Mouse (Mus musculus) fibroblast of lung, adult 2 months (primary cell): ENCODE results near the gene Tasp1.
"Not testable (repeated sequence)": the region's sequence is repeated elsewhere in the genome, so short reads cannot be mapped to it uniquely, and the experiment has no call there.

Source experiments
- DNase-seq: peaks from one replicate; pipeline ENCODE4 v3.0.0-alpha.2; 2011; ENCODE audit warnings: low read depth

The Tasp1 gene

DNA sequence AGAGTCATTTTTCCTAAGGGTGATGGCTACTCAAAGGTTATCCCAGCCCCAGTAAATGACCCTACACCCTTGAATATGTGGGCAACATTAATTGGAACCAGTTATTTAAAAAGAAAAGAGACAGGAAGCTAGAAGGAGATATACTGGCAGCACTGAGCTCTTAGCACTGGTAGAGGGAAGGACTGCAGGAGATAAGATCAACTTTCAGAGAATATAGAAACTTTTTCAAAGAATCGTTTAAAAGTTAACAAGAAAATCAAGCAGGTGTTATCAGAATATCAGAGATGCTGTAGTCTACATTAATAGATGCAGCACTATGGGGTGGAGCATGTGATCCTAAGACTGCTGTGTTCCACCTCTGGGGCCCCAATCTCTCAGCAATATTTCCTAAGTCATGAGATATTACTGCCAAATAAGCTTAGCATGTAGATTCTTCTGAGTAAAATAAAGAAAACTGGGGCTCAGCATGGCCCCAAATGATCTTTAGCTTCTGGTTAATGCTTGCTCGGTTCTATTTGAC lies 14.9 kb downstream of the Tasp1 start:
- no peak for DNase-seq

DNA sequence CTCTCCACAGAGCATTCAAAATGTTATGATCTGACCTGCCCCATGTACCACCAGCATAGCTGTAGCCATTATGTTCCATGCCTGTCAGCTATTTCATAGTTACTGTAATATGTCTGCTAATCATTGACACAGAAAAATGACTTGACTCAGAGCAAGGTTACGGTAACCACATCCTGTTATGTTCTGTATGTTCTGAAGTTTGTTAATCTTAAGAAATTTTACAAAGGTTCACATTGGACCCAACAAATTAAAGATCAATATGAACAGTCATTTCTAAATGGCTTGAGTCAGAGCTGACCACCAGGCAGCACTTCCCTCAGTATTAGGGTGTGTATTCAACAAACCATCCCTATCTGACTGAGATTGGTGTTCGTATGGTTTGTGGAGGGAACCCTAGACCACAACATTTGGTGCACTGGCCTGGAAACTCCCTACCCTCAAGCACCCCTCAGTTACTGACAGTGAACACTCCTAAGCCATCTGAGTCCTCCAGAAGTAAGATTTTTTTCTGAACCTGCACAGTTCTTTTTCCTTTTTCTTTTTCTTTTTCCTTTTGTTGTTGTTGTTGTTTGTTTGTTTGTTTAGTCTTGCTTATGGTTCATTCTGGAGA lies 24.0 kb downstream of the Tasp1 start:
- no peak for DNase-seq

DNA sequence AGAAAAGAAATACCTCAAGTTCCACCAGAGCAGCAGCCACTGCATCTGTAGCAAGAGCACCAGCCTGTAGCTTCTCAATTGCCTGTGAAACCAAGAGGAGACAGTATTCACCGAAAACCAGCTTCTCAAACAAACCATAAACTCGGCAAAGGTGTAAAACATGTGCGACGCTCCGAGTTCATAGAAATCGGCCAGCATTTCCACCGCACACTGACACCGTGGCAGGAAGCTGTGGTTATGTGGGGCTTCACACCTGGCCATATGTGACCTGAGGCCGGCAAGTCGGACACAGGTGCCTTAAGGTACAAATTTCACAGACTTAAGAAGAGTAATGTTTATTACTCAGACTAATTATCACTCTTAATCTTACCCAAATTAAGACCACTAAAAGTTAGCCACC lies 24.5 kb downstream of the Tasp1 start:
- DNase-seq: no peak

DNA sequence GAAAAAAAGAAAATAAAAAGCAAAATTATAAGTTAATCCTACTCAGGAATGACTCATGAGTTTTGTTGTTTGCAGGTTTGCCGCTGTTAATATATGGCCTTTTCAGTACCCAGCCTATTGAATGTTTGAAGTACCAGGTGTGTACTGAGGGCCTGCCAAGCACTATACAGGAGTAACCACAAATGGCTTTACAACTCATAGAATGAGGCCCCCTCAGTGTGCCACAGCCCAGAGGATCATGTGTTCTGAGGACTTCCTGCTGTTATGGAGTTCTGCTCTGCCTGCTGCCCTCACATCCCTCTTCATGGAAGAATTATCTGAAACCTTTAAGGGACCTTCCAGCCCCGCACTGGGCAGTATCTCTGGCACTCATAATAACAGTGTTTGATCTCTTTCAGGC lies 29.1 kb downstream of the Tasp1 start:
- DNase-seq: no peak

DNA sequence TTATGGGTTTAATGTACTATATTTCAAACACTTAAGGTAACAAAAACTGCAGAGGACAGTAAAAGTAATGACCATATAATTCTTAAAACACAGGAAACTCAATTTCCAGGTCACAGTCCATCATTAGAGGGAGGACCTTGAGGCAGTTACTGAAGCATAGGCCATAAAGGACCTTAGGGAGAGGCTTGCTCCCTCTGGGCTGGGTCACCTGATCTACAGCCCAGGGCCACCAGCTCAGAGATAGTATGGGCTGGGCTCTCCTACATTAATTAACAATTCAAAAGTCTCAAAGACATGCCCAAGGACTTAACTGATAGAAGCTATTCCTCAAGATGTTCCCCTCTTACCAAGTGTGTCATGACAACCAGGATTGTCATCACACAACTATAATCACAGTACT lies 29.8 kb downstream of the Tasp1 start:
- DNase-seq: no peak

DNA sequence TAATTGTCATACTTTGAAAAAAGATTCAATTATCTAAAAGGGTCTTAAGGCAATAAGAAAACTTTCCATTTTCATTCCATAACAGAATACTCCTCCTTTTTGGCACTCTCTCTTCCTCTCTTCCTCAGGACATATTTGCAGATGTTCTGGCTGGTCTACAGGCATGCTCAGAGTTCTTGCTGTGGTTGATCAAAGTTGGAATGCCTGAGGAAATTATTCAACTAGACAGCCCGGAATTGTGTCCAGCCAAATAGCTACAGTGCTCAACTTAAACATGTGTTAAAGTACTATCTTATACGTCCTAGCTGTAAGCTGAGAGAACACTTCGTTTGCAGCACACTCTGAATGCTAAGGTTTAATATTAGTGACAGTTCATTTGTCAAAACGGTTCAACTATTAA lies 41.7 kb downstream of the Tasp1 start:
- DNase-seq: peak; percentile 15

DNA sequence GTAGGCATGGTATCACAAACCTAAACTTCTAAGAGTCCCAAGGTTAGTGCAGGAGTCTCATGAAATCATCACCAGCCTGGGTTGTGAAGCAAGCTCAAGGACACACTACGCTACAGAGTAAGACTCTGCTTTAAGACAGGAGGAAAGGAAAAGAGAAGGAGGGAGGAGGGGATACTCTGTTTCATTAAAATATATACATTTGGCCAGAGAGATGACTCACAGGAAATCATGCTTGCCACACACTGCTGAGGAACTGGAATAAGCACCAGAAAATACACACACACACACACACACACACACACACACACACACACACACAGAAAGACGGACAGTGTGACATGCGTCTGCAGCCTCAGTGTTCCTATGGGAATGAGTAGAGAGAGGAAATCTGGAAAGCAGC lies 59.2 kb downstream of the Tasp1 start:
- DNase-seq: no peak

DNA sequence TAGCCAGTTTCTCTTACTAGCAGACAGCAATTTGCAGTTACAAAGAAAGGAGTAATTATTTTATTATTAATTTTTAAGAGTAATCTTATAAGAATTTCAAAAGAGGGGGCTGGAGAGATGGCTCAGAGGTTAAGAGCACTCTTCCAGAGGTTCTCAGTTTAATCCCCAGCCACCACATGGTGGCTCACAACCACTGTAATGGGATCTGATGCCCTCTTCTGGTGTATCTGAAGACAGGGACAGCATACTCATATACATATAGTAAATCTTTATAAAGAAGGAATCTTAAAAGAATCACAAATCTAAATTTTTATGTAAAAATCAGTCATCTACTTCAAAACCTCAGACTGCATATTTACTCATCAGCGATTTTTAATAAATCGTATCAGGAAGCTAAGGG lies 68.4 kb downstream of the Tasp1 start:
- DNase-seq: no peak

DNA sequence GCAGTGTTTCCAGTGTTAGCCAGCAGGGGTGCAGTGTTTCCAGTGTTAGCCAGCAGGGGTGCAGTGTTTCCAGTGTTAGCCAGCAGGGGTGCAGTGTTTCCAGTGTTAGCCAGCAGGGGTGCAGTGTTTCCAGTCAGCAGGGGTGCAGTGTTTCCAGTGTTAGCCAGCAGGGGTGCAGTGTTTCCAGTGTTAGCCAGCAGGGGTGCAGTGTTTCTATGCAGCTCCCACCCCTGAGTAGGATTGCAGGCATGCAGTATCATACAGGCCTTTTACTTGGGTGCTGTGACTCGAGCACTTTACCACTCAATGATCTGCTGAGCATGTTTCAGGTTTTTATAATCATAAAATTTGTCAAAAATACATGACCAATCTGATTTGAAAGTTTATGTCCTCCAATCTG lies 76.7 kb downstream of the Tasp1 start:
- DNase-seq: not testable (repeated sequence)

DNA sequence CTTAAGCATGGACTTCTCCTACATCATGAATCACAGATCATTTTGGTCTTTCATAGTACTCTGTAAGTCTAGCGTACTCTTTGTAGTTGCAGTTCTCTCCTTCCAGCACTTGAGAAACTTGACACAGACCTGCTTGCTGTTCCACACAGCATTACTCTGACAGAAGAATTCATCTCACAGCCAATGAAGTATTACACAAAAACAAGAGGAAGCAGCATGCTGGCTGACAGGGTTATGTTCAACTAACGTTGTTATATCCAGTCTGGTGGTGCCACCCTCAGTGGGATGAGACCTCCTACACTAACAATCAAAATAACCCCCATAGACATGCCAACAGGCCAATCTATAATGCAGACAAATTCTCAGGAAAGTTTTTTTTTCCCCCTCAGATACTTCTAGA lies 99.2 kb downstream of the Tasp1 start:
- no peak for DNase-seq

DNA sequence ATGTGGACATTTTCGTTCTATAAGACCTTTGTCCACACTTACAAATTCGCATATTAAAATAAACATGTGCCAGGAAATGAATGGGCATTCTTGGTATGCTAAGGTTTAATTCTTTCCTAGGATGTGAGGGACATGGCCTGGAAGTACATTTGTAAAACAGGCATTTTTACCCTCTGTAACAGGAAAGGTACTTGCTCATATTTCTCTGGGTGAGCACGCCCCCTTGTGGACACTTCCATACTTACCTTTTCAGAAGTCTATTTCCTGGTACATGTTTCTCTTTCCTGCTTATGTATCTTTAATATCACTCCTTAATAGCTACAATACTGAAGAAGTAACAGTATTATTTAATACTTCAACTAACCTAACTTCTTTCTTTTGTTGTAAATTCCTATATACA lies 100.3 kb downstream of the Tasp1 start:
- DNase-seq: peak; percentile 44

DNA sequence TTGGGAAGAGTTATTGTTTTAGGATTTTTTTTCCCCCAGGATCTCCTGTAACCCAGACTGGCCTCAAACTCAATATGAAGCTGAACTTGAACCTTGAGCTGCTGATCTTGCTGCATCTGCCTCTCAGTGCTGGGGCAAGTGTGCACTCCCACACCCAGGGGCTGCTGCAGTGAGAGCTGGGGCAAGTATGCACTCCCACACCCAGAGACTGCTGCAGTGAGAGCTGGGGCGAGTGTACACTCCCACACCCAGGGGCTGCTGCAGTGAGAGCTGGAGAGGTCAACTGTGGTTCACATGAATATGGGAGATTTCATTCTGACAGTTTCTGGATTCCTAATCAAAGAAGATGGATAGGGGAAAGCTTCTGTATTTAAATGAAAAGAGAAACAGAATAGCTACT lies 117.8 kb downstream of the Tasp1 start:
- no peak for DNase-seq

DNA sequence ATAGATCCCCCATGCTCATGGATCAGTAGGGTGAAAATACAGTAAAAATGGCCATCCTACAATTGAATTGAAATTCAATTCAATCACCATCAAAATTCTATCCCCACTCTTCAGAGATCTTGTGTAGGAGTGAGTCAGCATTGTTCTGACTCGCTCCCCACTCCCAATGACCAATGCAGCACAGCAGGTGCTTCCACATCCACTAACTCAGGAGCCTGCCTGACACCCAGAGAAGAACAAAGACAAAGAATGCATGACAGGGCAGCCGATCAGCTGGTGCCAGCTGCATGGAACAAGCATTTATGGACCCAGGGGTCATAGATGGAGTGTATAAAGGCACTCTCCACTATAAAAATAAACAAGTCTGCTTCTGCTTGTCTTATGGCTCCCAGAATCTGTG lies 129.0 kb downstream of the Tasp1 start:
- DNase-seq: no peak

DNA sequence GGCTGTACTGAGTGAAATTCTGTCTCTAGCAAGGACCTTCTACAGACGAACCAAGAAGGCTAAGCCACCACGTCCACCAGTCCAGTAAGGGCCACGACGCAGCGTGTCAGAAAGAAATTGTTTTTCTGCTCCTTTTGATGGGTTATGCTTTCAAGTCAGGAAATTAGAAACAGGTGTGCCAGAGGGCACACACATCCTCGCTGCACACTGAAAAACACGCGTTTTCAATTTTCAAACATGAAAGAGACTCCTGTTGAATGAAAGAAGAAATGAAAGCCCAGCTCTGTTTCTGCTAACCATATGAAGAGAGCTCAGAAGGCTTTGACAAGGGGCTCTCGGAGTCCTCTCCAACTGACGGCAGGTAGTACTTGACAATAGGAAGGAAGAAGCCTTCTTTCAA lies 132.0 kb downstream of the Tasp1 start:
- DNase-seq: no peak

DNA sequence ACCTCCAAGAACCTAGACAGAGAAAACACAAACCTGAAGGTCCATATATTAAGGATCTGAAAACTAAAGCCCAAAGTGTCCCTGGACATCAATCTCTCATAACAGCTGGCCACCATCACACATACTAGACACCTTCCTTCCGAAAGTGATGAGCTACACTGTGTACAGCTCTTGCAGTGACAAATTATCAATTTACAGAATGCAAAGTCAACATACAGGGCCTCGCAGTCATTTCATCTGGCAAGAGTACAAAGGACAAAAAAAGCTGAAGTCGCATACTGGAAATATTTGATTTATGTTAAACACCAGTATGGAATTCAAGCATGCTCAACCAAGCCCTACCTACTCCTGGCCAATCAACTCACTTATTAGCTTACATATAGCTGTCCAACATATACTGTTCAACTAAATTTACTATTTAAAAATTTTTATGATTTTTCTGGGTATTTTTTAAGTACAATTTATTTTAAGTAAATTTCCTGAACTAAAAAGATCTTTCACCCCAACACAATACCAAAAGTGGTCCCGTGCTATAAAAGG lies 132.5 kb downstream of the Tasp1 start:
- DNase-seq: no peak

DNA sequence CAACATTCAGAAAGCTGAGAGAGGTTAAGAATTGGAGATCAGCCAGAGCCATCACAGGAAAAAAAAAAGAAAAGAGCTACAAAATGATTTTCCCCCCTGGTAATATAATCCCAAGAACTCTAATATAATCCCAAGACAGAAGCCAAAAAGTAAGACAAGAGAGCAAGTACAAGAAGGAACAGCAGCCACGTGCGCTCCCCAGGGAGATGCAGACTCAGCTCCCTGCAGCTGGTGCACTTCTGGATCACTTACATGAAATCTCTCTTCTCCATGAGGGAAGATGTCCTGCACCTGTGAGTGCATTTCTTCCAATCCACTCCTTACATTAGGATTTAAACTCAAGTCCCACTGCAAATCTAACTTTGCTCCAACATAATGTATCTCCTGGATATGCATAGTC lies 134.4 kb downstream of the Tasp1 start:
- DNase-seq: no peak

DNA sequence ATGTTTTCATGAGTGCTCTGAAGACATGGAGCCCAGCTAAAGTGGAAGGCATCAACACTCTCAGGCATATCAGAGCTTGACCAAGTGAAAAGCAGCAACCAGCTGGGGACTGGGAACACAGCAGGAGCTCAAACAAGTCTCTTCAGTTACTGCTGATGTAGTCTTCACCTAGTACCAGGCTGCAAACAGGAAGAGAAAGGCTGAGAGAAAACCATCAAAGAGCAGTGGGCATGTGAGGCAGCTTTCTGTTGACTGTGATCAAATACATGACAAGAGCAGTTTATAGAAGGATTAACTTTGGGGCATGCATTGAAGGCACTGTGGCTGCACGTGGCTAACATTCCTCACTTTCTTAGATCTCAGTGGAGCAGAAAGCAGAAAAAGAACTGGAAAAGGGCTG lies 141.7 kb downstream of the Tasp1 start:
- DNase-seq: no peak

DNA sequence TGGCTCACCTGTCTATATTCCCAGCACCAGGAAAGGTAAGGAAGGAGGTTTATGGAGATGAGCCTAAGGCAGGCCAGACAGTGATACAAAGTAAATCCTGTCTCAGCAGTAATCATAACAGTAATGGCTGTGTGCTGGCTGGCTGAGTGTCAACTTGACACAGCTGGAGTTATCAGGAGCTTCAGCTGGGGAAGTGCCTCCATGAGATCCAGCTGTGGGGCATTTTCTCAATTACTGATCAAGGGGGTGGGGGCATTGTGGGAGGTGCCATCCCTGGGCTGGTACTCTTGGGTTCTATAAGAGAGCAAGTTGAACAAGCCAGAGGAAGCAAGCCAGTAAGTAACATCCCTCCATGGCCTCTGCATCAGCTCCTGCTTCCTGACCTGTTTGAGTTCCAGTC lies 145.2 kb downstream of the Tasp1 start:
- not testable (repeated sequence) for DNase-seq

DNA sequence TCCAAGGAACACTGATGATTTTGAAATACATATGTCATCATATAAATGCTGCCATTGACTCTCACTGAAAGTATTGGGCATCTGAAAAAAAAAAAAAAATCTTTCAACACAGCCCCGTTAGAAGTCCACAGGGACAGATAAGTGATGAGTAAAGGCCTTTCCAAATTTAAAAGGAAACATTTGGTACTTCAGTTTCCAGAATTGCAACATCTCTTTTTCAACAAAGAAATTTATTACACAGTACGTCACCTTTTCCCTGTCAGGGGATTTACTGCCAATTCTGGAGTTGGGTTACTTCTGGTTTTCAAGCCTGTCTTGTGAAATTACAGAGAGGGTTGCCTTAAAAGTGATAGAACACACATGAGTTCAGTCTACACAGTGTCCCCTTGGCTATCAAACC lies 146.8 kb downstream of the Tasp1 start:
- DNase-seq: peak; percentile 44

DNA sequence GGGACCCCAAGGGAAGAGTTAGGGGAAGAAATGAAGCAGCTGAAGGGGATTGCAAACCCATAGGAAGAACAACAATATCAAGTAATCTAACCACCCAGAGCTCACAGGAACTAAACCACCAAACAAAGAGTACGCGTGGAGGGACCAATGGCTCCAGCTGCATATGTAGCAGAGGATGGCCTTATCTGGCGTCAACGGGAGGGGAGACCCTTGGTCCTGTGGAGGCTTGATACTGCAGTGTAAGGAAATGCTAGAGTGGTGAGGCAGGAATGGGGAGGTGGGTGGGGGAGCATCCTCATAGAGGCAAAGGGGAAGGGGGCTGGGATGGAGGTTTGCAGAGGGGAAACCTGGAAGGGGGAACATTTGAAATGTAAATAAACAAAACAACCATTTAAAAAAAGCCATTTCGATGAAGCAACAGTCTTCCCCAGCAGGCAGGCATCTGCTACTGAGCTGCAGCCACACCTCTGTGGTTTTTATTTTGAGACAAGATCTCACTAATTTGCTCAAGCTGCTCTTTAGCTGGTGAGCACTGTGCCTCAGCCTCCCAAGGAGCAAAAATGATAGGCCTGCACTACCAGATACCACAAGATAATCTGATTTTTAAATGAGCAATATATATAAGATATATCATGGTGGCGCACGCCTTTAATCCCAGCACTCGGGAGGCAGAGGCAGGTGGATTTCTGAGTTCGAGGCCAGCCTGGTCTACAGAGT lies 160.0 kb downstream of the Tasp1 start:
- no peak for DNase-seq

DNA sequence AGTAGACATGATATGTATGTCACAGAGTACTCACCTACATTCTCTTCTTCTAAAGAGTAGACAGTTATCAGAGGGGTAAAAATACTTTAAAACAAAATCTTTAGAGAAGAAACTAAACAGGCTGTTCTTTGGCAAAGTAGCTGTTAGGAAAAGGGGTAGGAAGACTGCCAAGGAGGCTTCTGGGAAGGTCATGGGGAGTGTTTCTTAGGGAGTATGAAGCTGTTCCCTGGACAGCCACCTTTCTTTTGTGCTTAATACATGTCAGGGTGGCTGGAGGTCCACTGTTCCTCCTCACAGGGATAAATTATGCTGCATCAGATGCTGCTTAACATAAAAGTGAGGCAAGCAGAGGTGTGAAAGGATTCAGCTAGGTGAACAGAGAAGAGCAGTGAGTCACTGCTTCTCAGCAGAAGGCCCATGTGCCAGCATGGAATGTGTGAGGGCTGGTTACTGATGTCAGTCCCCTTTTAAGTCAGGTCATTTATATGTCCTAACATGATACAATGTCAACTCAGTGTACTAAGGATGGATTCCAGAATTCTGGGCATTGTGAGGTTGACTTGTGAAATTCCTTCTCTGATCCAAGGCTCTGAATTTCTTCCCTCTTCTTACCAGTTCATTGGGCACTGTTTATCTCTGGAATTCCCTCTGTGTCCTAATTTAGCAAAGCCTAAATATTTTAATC lies 175.1 kb downstream of the Tasp1 start:
- peak; percentile 12 for DNase-seq

DNA sequence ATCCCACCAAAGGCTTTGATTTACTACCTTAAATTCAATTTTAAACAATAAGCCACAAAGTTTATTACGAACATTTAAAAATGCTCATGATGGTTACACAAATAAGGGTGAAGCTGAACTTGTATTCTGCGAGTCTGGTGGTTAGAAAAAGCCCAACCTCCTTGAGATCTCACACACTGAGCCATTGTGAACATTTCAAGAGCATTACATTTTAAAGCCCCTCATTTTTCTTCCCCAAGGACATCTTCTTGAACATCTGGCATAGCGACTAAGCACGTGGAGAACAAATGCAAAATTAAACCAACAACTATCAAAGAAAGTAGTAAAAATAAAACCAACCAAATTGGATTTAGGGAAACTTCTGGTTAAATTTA lies 182.4 kb downstream of the Tasp1 start:
- no peak for DNase-seq

DNA sequence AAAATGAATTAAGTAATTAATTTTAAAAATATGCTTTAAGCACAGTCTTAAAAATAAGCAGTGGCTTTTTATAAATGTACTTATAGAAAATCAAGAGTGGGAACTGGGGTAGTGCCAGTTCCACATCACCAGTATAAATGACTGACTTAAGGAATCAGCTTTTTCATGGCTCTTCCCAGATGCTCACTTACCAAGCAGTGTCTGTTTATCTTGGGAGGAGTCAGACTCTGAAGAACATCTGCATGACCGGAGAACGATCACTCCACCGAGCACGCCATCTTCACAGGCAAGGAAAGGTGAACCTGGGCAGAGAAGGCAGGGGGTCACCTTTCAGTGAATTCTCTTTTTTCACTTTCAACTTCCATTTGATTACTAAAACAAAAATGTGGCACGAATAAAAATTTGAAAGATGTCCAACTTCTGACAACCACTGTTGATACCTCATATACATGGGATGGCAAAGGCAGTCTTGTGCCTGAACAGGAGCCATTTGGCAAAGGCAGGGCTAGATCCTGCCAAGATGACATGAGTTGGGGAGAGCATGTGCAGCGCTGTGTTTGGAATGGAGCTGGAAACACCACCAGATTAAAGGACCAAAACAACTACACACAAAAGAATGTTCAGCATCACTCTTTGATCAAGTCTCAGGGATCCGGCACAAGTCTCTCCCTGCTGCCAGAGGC lies 182.9 kb downstream of the Tasp1 start:
- DNase-seq: peak; percentile 27
